Mouse (Mus musculus) liver, adult 2 months (tissue): ENCODE measurements around the gene Galnt13.

ENCODE experiments used
- CTCF ChIP-seq: fragments of 200-500 bp; IDR thresholded peaks from 2 replicates; pipeline ENCODE4 v1.5.1; 2011; ENCODE audit warnings: low read depth, low read length, control low read depth
- POLR2A ChIP-seq: fragments of 200-500 bp; IDR thresholded peaks from 2 replicates; pipeline ENCODE4 v1.6.1; 2011; ENCODE audit warnings: low read length, control low read depth; ENCODE audit not compliant: insufficient read depth; ENCODE audit errors: extremely low read depth

- TF ChIP-seq CTCF (no peak), POLR2A (no peak)
These were observed 651.9 kb downstream of the Galnt13 start for GRCm38 (mm10) chr2:55088034-55088433.
